Mouse (Mus musculus) liver, embryonic 14.5 days (tissue): ENCODE results near the gene Nthl1.

Experiments used
- CTCF ChIP-seq: IDR thresholded peaks from 2 replicates; pipeline ENCODE4 v1.5.1; 2016; ENCODE audit warnings: antibody characterized with exemption, low read depth, control low read depth
- EP300 ChIP-seq: IDR thresholded peaks from 2 replicates; pipeline ENCODE4 v1.6.1; 2016; ENCODE audit warnings: antibody characterized with exemption, low read depth

- TF ChIP-seq CTCF = no peak
- TF ChIP-seq EP300 = no peak
Observed at GRCm38 (mm10) chr17:24644875-24645721, 12.6 kb downstream of the Nthl1 start.
